In genomic region chr19:3666632-3667031, GRCm38 (mm10) we compare ENCODE assay signal across 12 mouse cellular contexts. TPM values are rescaled to one million over a fixed set of nuclear protein-coding genes. Genes with fewer than 3 reads are reported as not detected.
DNase-seq lines count a peak whose midpoint lies in the region; ATAC-seq and TF ChIP-seq lines count a peak whose summit lies in the region.
"Had no signal": no experiment of that assay in that cellular context is flagged by ENCODE, and none has a peak within 500 bp of the region (broad histone marks: within the 10 kb centered on the region; RNA-seq: fewer than 3 reads in every experiment).

No protein-coding gene starts in this region.

- H3K9ac ChIP-seq in kidney, postnatal 0 days (ENCODE audit: low read depth, low read length), result no peak overlapping the region
- H3K9ac ChIP-seq in embryonic facial prominence, embryonic 12.5 days, result no peak overlapping the region
- no peak overlapping the region for H3K9ac ChIP-seq in liver, embryonic 11.5 days (ENCODE audit: low read depth, low read length)
- H3K9ac ChIP-seq: liver, embryonic 14.5 days had no signal

- peak overlapping the region; percentile 70 for H3K27ac ChIP-seq in kidney, postnatal 0 days
- H3K27ac ChIP-seq in embryonic facial prominence, embryonic 12.5 days, result peak overlapping the region; percentile 43; the same call in 1 of the 2 replicates
- peak overlapping the region; percentile 26; the same call in 1 of the 2 replicates for H3K27ac ChIP-seq in liver, embryonic 11.5 days (ENCODE audit: low read depth, low read length)
- H3K27ac ChIP-seq: forebrain, embryonic 10.5 days; liver, embryonic 14.5 days had no signal

- no peak for TF ChIP-seq CTCF in kidney, postnatal 0 days (IDR thresholded peaks at IDR 0.05; ENCODE audit: low read depth)

- peaks cover 35% of the 10 kb centered on the region for H3K4me1 ChIP-seq in kidney, postnatal 0 days (replicated peaks; ENCODE audit: insufficient read depth, low read length)
- peaks cover 72% of the 10 kb centered on the region for H3K4me1 ChIP-seq in embryonic facial prominence, embryonic 12.5 days
- H3K4me1 ChIP-seq in liver, embryonic 11.5 days (replicated peaks; ENCODE audit: control insufficient read depth, insufficient read depth, low read length), result peaks cover 52% of the 10 kb centered on the region

- no peaks in the 10 kb centered on the region for H3K9me3 ChIP-seq in kidney, postnatal 0 days (replicated peaks; ENCODE audit: low read length)
- H3K9me3 ChIP-seq in embryonic facial prominence, embryonic 12.5 days, result no peaks in the 10 kb centered on the region
- no peaks in the 10 kb centered on the region for H3K9me3 ChIP-seq in liver, embryonic 11.5 days (ENCODE audit: control insufficient read depth, low read length)
- H3K9me3 ChIP-seq: forebrain, embryonic 10.5 days; hindbrain, embryonic 10.5 days had no signal

- WGBS in kidney, postnatal 0 days, result 57% methylated on average over 2 of the region's 2 CpGs
- 79% methylated on average over 2 of the region's 2 CpGs for WGBS in embryonic facial prominence, embryonic 12.5 days
- 84% methylated on average over 2 of the region's 2 CpGs for WGBS in liver, embryonic 11.5 days

- no peak for ATAC-seq in kidney, postnatal 0 days (replicated peaks; ENCODE audit: low FRiP score, low read depth)
- ATAC-seq in embryonic facial prominence, embryonic 12.5 days (ENCODE audit: insufficient number of reproducible peaks, insufficient read depth, low FRiP score, low TSS enrichment), result no peak
- no peak for ATAC-seq in liver, embryonic 11.5 days (replicated peaks; ENCODE audit: low FRiP score)
- no peak for ATAC-seq in inflammation-experienced regulatory T-cells, adult 6 months
- ATAC-seq: midbrain, embryonic 16.5 days had no signal

- no peaks in the 10 kb centered on the region for H3K27me3 ChIP-seq in kidney, postnatal 0 days (ENCODE audit: insufficient read depth, low read length)
- no peaks in the 10 kb centered on the region for H3K27me3 ChIP-seq in embryonic facial prominence, embryonic 12.5 days
- no peaks in the 10 kb centered on the region for H3K27me3 ChIP-seq in liver, embryonic 11.5 days (replicated peaks; ENCODE audit: control insufficient read depth, insufficient read depth, low read length)

- no peak overlapping the region for H3K4me2 ChIP-seq in kidney, postnatal 0 days (ENCODE audit: low read length)
- H3K4me2 ChIP-seq in embryonic facial prominence, embryonic 12.5 days (replicated peaks), result no peak overlapping the region
- no peak overlapping the region for H3K4me2 ChIP-seq in liver, embryonic 11.5 days

- H3K4me3 ChIP-seq in kidney, postnatal 0 days (replicated peaks; ENCODE audit: low read depth, low read length), result no peak overlapping the region
- H3K4me3 ChIP-seq in embryonic facial prominence, embryonic 12.5 days, result no peak overlapping the region
- no peak overlapping the region for H3K4me3 ChIP-seq in liver, embryonic 11.5 days (ENCODE audit: low read depth, low read length)
- H3K4me3 ChIP-seq: forebrain, embryonic 10.5 days; hindbrain, embryonic 10.5 days had no signal

- DNase-seq in kidney, postnatal 0 days (ENCODE audit: low spot score), result no peak
- no peak for DNase-seq in kidney, postnatal 10 days
- DNase-seq in adipocyte (ENCODE audit: low spot score), result peak; percentile 89
- DNase-seq in liver, embryonic 11.5 days (ENCODE audit: low spot score), result no peak
- DNase-seq in urinary bladder, postnatal 14 days (ENCODE audit: low spot score), result no peak
- no peak for DNase-seq in cerebellum, adult 11-12 months

- no peaks in the 10 kb centered on the region for H3K36me3 ChIP-seq in kidney, postnatal 0 days (ENCODE audit: insufficient read depth, low read length)
- peaks cover 4% of the 10 kb centered on the region; the same call in 1 of the 2 replicates for H3K36me3 ChIP-seq in embryonic facial prominence, embryonic 12.5 days
- H3K36me3 ChIP-seq in liver, embryonic 11.5 days (ENCODE audit: control insufficient read depth, insufficient read depth, low read length), result no peaks in the 10 kb centered on the region

RNA-seq across cellular contexts. Expression of gene Lrp5, which starts 19.7 kb away (rescaled TPM):
- 3.3 and 3.5 TPM in 2 replicates for polyA plus RNA-seq in kidney, postnatal 0 days (2015; fragmentation: Nextera tagmentation; extraction: Ambion mirVana)
- 7.1 and 7.9 TPM in 2 replicates for polyA plus RNA-seq in embryonic facial prominence, embryonic 12.5 days (2016; fragmentation: Nextera tagmentation; extraction: Ambion mirVana)
- 5.4 and 6.3 TPM in 2 replicates for polyA plus RNA-seq in liver, embryonic 11.5 days (2014; fragmentation: Nextera tagmentation; extraction: Ambion mirVana)
- under 1 TPM in 2 of 3 experiments, not detected in 1; 0.05 to 0.08 TPM for polyA plus RNA-seq in inflammation-experienced regulatory T-cells, adult 6 months (2017; shearing (Covaris generic))

RNA-seq across cellular contexts. Expression of gene 1810055G02Rik, which starts 41.5 kb away (rescaled TPM):
- polyA plus RNA-seq in kidney, postnatal 0 days (2015; fragmentation: Nextera tagmentation; extraction: Ambion mirVana), result 27.3 and 29.1 TPM in 2 replicates
- 42.0 and 44.7 TPM in 2 replicates for polyA plus RNA-seq in embryonic facial prominence, embryonic 12.5 days (2016; fragmentation: Nextera tagmentation; extraction: Ambion mirVana)
- 27.9 and 31.3 TPM in 2 replicates for polyA plus RNA-seq in liver, embryonic 11.5 days (2014; fragmentation: Nextera tagmentation; extraction: Ambion mirVana)
- polyA plus RNA-seq in inflammation-experienced regulatory T-cells, adult 6 months (2017; shearing (Covaris generic)), result 1 to 10 TPM; 4.1 to 6.0 (median 5.3) TPM
